Mouse (Mus musculus) cerebellum, adult 2 months (tissue): Measurements from ENCODE around the gene Itln1.

Experiments
- CTCF ChIP-seq: fragments of 200-500 bp; IDR thresholded peaks from 2 replicates; pipeline ENCODE4 v1.5.1; 2011; ENCODE audit warnings: low read depth, mild to moderate bottlenecking, control low read depth, low read length, moderate library complexity, borderline replicate concordance; ENCODE audit not compliant: insufficient read depth
- POLR2A ChIP-seq: fragments of 200-500 bp; IDR thresholded peaks from 2 replicates; pipeline ENCODE4 v1.6.1; 2011; ENCODE audit warnings: low read length, control low read depth, borderline replicate concordance; ENCODE audit not compliant: insufficient read depth

DNA sequence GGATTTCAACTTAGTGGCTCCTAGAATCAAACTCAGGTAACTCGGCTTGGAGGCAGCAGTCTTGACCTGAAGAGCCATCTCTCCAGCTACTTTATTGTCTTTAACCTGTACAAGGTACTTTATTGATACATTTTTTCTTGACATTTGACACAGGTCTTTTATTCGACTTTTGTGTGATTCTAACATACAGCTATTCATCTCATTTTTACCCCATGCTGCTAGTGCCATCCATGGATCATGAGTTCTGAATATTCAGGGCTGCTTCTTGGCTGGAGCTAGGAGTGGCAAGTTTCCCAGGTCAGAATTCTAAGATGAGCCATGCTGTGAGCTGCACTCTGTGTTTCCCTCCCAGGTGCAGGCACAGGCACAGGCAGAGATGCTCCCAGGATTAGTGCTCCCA, 17.1 kb upstream of the Itln1 start:
- no peak for TF ChIP-seq CTCF
- no peak for TF ChIP-seq POLR2A
